Mouse (Mus musculus): ENCODE results near the gene Cnpy2.

DNA sequence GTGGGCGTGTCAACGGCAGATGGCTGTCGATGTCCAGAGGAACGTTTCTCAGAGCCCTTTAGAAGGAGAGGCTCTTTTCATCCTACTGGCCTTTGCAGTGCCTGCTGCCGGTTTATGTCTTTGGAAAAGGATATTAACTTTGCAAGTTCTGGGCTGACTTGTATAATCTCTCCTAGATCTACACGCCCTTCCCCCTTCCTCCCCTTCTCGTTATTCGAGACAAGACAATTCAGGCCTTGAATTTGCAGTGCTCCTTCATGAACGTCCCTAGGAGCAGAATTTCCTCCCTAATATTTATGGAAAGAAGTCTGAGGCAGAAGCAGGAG, 46.9 kb downstream of the Cnpy2 start:
- TF ChIP-seq CTCF (IDR thresholded peaks at IDR 0.05; ENCODE audit: extremely low read depth, insufficient read depth, low read length) (no peak), POLR2A (IDR thresholded peaks at IDR 0.05; ENCODE audit: extremely low read depth, insufficient read depth, low read length) (no peak; the same call in 1 of the 2 replicates)
